ENCODE assay signal across 8 mouse cellular contexts in genomic region chr7:144914948-144915750, GRCm38 (mm10). TPM values are rescaled to one million over a fixed set of nuclear protein-coding genes. Genes with fewer than 3 reads are reported as not detected.
A peak's percentile ranks its signal among the peaks of the same experiment; 100 is the strongest.
DNase-seq lines count a peak whose midpoint lies in the region; ATAC-seq and TF ChIP-seq lines count a peak whose summit lies in the region.

Gene LTO1 (plus strand): TSS chr7:144915100.

- TF ChIP-seq CTCF in heart, adult 2 months (IDR thresholded peaks at IDR 0.05): no peak

- H3K4me3 ChIP-seq in embryonic facial prominence, embryonic 14.5 days (ENCODE audit: low read depth, low read length): peak within 1 kb of the TSS; percentile 82
- H3K4me3 ChIP-seq in heart, adult 2 months: peak within 1 kb of the TSS; percentile 92

- H3K79me2 ChIP-seq in heart, adult 2 months (replicated peaks; ENCODE audit: control insufficient read depth, insufficient read depth, low read length): 0 out of 2 replicates have a peak, but pooled peaks cover 2% of the 10 kb centered on the region

- H3K9ac ChIP-seq in embryonic facial prominence, embryonic 14.5 days (ENCODE audit: low read depth, low read length): peak within 1 kb of the TSS; percentile 80
- peak within 1 kb of the TSS; percentile 81 for H3K9ac ChIP-seq in heart, adult 2 months (ENCODE audit: low read depth, low read length)

- H3K4me1 ChIP-seq in embryonic facial prominence, embryonic 14.5 days (ENCODE audit: control insufficient read depth, insufficient read depth, low read length): 0 out of 2 replicates have a peak, but pooled peaks cover 4% of the 10 kb centered on the region
- H3K4me1 ChIP-seq in heart, adult 2 months (ENCODE audit: control insufficient read depth, insufficient read depth, low read length): peaks cover 3% of the 10 kb centered on the region

- WGBS in embryonic facial prominence, embryonic 14.5 days: under 1% methylated on average over 45 of the region's 55 CpGs
- WGBS in heart, adult 2 months: under 1% methylated on average over 55 of the region's 55 CpGs

- H3K36me3 ChIP-seq in embryonic facial prominence, embryonic 14.5 days (ENCODE audit: control insufficient read depth, insufficient read depth, low read length): peaks cover 28% of the 10 kb centered on the region
- H3K36me3 ChIP-seq in heart, adult 2 months (ENCODE audit: control insufficient read depth, insufficient read depth, low read length): no peaks in the 10 kb centered on the region

- ATAC-seq in embryonic facial prominence, embryonic 14.5 days (ENCODE audit: low read depth): peak; percentile 96
- ATAC-seq in monocyte, adult 5-6 weeks (replicated peaks; ENCODE audit: insufficient number of reproducible peaks, low FRiP score, low TSS enrichment, poor library complexity, severe bottlenecking): peak; percentile 82

- H3K4me2 ChIP-seq in embryonic facial prominence, embryonic 14.5 days (ENCODE audit: low read depth, low read length): peak within 1 kb of the TSS; percentile 77

- peak; percentile 71 for TF ChIP-seq EP300 in heart, adult 2 months (IDR thresholded peaks at IDR 0.05; ENCODE audit: insufficient read depth, low read depth, low read length)

- intact Hi-C loops in heart, adult 2 months (cut with DNase I): no loop called here

- DNase-seq in A20 (ENCODE audit: low read depth, low spot score) (peak; percentile 97), liver (peak; percentile 95)
- peak; percentile 64 to 86 for DNase-seq in adrenal gland, postnatal 4 days (ENCODE audit: low spot score in 2 of 2)
- DNase-seq in embryonic facial prominence, embryonic 14.5 days (ENCODE audit: low spot score): peak; percentile 97
- DNase-seq in heart, adult 2 months: peak; percentile 92 to 93
- DNase-seq in kidney, adult 9 months: peak; percentile 92
- peak; percentile 89 to 92 for DNase-seq in spleen, postnatal 4 days (ENCODE audit: low spot score in 2 of 2)

- H3K27me3 ChIP-seq in embryonic facial prominence, embryonic 14.5 days (replicated peaks; ENCODE audit: control insufficient read depth, insufficient read depth, low read length): no peaks in the 10 kb centered on the region
- no peaks in the 10 kb centered on the region for H3K27me3 ChIP-seq in heart, adult 2 months (ENCODE audit: control insufficient read depth, insufficient read depth, low read length)

- peak; percentile 86 for TF ChIP-seq POLR2A in heart, adult 2 months (IDR thresholded peaks at IDR 0.05; ENCODE audit: insufficient read depth, low read depth, low read length)

- H3K27ac ChIP-seq in embryonic facial prominence, embryonic 14.5 days (replicated peaks; ENCODE audit: low read depth, low read length): peak within 1 kb of the TSS; percentile 77
- peak within 1 kb of the TSS; percentile 97 for H3K27ac ChIP-seq in heart, adult 2 months

- H3K9me3 ChIP-seq in embryonic facial prominence, embryonic 14.5 days (ENCODE audit: control insufficient read depth, low read length): no peaks in the 10 kb centered on the region

RNA-seq across cellular contexts. Expression of gene LTO1, which starts in this region (rescaled TPM):
- 10 to 100 TPM; 27.6 to 32.9 TPM for total RNA-seq in adrenal gland, postnatal 4 days (2021)
- 19.3 and 21.0 TPM in 2 replicates for polyA plus RNA-seq in embryonic facial prominence, embryonic 14.5 days (2014; fragmentation: Nextera tagmentation; extraction: Ambion mirVana)
- 10 to 100 TPM; 12.5 to 13.1 TPM for total RNA-seq in heart, adult 2 months (2021)
- 12.1 and 15.7 TPM in 2 replicates for polyA plus RNA-seq in heart, adult 2 months (2012; rRNA removed)
- 31.6 to 57.8 TPM (median 50.1 TPM) in 3 replicates for total RNA-seq in monocyte, adult 5-6 weeks (2017)

Comparison
In these comparisons a context has a peak if more than half of its experiments do, and no peak if none do; other contexts are left out.
1. Peak in every context shown above with its lines: DNase-seq, ATAC-seq, H3K4me3 ChIP-seq and H3K27ac ChIP-seq.